Mouse (Mus musculus) T-helper 17 cell (primary cell): ENCODE measurements at regions not wholly inside any gene's neighbourhood (a gene's known extent, or its start where the extent isn't known, plus 50 kb on each side); places are given as distances from the start of the nearest gene placed in this dataset.

ENCODE experiments used
- in situ Hi-C, 2 experiments: fragments of 300-600 bp; cut with MboI, MseI; formaldehyde crosslinking; loops; 1 replicate in 1 of 2; 2 replicates in 1 of 2; pipeline ENCODE4 v1.15.1; 2025; ENCODE audit warnings: high pct_unique_total_duplicates in 2 of 2

DNA sequence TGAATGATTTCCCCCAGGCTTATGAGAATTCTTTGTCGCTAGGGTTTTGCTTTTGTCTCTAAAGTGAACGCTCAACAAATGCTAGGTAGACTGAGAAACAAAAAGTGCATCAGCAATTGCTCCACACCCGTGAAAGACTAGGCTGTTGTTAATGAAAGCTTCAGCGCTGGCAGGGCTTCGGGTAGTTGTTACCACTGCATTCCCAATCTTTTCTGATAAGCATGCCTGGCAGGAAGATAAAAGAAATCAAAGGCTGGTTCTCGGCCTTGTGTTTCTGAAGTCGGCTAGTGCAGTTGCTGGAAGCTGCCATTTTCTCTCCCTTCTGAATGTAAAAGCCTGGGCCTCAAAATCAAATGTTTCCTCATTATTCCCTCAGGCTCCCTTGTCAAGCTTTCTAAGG lies 647.0 kb downstream of the Fgf12 start:
- in situ Hi-C loops, result no loop called here

- in situ Hi-C loops, result loop anchor here in 1 of 2 experiments (10.0 kb wide), 1 partner anchor 1825 kb away; no protein-coding TSS in a partner anchor
Measured at GRCm38 (mm10) chr16:28109771-28110170, 643.1 kb downstream of the Fgf12 start.
